20 mouse cellular contexts compared by ENCODE assay signal in the genomic region with DNA sequence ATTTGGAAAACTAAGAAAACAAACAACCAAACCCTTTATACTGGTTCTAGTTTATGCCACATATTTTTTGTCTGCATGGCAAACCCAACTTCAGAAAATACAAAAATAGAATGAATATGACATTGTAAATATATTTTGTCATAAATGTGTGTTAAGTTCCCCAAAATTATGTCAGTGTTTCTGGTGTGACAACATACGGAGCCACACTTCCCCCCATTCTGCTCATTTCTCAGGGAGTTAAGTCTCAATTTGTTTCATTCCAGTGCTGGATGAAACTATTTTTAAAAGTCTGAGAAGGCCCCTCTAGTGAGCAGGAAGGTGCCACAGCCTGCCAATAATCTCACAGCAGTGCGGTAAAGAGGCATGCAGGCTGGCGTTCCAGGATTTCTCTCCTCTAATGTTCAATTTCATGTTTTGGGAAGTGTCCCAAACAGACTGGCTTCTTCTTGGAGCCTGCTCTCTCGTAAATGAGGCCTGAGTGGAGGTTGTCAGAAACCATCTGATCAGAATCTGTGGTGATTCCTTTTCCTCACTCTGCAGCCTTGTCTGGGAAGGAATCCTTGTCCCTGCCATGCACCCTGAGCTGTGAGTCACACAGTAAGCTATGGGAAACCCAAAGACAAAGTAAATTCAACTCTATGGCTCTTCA. TPM values are rescaled to one million over a fixed set of nuclear protein-coding genes. Genes with fewer than 3 reads are reported as not detected.
DNase-seq lines count a peak whose midpoint lies in the region; ATAC-seq lines count a peak whose summit lies in the region.
"Had no signal": no experiment of that assay in that cellular context is flagged by ENCODE, and none has a peak within 500 bp of the region (broad histone marks: within the 10 kb centered on the region; RNA-seq: fewer than 3 reads in every experiment).

No protein-coding gene starts in this region.

- DNase-seq in cerebellum, postnatal 10 days, result peak; percentile 2 to 3
- no peak for DNase-seq in cerebellum, adult 18-20 months
- no peak for DNase-seq in frontal cortex, postnatal 10 days (ENCODE audit: low spot score in 2 of 2)
- DNase-seq in layer of hippocampus, adult 18-20 months (ENCODE audit: low spot score in 2 of 2), result no peak
- DNase-seq: adrenal gland, postnatal 36 days; cerebellum, adult 8-10 months; gastrocnemius, postnatal 25 days; heart, adult 2 months; heart, postnatal 36 days; kidney, adult 9 months; kidney, postnatal 25 days; lung, embryonic 14.5 days; midbrain, embryonic 14.5 days; right cerebral cortex, postnatal 14 days had no signal

- peak; percentile 62; the same call in 1 of the 2 replicates for ATAC-seq in frontal cortex, adult (ENCODE audit: low TSS enrichment)
- 0 out of 2 replicates have a peak, but pooled peaks have one; percentile 5 for ATAC-seq in common myeloid progenitor, adult 5-6 weeks (replicated peaks; ENCODE audit: low read depth, poor library complexity, severe bottlenecking)
- ATAC-seq in megakaryocyte progenitor cell, adult 5-6 weeks (replicated peaks; ENCODE audit: poor library complexity), result peak; percentile 55
- ATAC-seq in inflammation-experienced regulatory T-cells, adult 6 months, result no peak
- ATAC-seq: intestine, embryonic 15.5 days had no signal

RNA-seq across cellular contexts. Expression of a gene that starts 46.5 kb away (rescaled TPM):
- total RNA-seq in common myeloid progenitor, adult 5-6 weeks (2017), result 22.6 and 23.4 TPM in 2 replicates
- total RNA-seq in megakaryocyte progenitor cell, adult 5-6 weeks (2015), result 10.5 and 12.0 TPM in 2 replicates
- 11.1 and 11.2 TPM in 2 replicates for total RNA-seq in megakaryocyte progenitor cell, adult 5-6 weeks (2017)
- total RNA-seq in layer of hippocampus, adult 18-20 months (2021), result 1 to 10 TPM; 4.3 to 5.3 TPM
- 1 to 10 TPM; 2.4 to 7.5 (median 3.6) TPM for polyA plus RNA-seq in inflammation-experienced regulatory T-cells, adult 6 months (2017; shearing (Covaris generic))
- polyA plus RNA-seq: erythroblast, embryonic 14.5 days had no signal

Comparison
In these comparisons a context has a peak if more than half of its experiments do, and no peak if none do; other contexts are left out.
1. DNase-seq: peak in cerebellum, postnatal 10 days (2 of 2); none in cerebellum, adult 18-20 months (0 of 2), frontal cortex, postnatal 10 days (0 of 2) and layer of hippocampus, adult 18-20 months (0 of 2).